Mouse (Mus musculus): ENCODE measurements around the gene Ttll4. TPM values are rescaled to one million over a fixed set of nuclear protein-coding genes. Genes with fewer than 3 reads are reported as not detected.

Gene Ttll4
- total and polyA plus RNA-seq, 2 experiments from 2014 or later: 4.0 to 32.9 TPM

- Histone ChIP-seq H3K9ac (replicated peaks; ENCODE audit: low read length) (no peak overlapping the region), H3K36me3 (ENCODE audit: insufficient read depth, low read length) (peaks cover 50% of the 10 kb centered on the region), H3K4me3 (ENCODE audit: low read length) (no peak overlapping the region), H3K9me3 (ENCODE audit: low read length) (no peaks in the 10 kb centered on the region), H3K4me1 (ENCODE audit: insufficient read depth, low read length) (no peaks in the 10 kb centered on the region), H3K27ac (no peak overlapping the region), H3K27me3 (ENCODE audit: insufficient read depth, low read length) (no peaks in the 10 kb centered on the region), H3K4me2 (ENCODE audit: low read depth, low read length) (no peak overlapping the region)
- no peak for TF ChIP-seq CTCF (IDR thresholded peaks at IDR 0.05; ENCODE audit: low read depth)
- DNase-seq (ENCODE audit: low spot score) (no peak), ATAC-seq (no peak)
- 88% methylated on average over 8 of the region's 8 CpGs for WGBS
Observed at GRCm38 (mm10) chr1:74693891-74694583, 32.5 kb downstream of the Ttll4 start.

GRCm38 (mm10) chr1:74695836-74696235 lies 34.3 kb downstream of the Ttll4 start:
- Histone ChIP-seq H3K4me1 (ENCODE audit: insufficient read depth, low read length) (no peaks in the 10 kb centered on the region), H3K4me2 (ENCODE audit: low read depth, low read length) (no peak overlapping the region), H3K27me3 (ENCODE audit: insufficient read depth, low read length) (no peaks in the 10 kb centered on the region), H3K9ac (replicated peaks; ENCODE audit: low read length) (no peak overlapping the region), H3K36me3 (ENCODE audit: insufficient read depth, low read length) (peaks cover 32% of the 10 kb centered on the region), H3K27ac (no peak overlapping the region), H3K4me3 (ENCODE audit: low read length) (no peak overlapping the region), H3K9me3 (ENCODE audit: low read length) (no peaks in the 10 kb centered on the region)
- WGBS: over 99% methylated on average over 4 of the region's 4 CpGs
- ATAC-seq (no peak), DNase-seq (ENCODE audit: low spot score) (no peak)
- no peak for TF ChIP-seq CTCF (IDR thresholded peaks at IDR 0.05; ENCODE audit: low read depth)

- peaks cover 29% of the 10 kb centered on the region for H3K36me3 ChIP-seq (ENCODE audit: insufficient read depth, low read length)
- no peaks in the 10 kb centered on the region for H3K4me1 ChIP-seq (ENCODE audit: insufficient read depth, low read length)
- H3K9ac ChIP-seq (replicated peaks; ENCODE audit: low read length): no peak overlapping the region
- no peaks in the 10 kb centered on the region for H3K27me3 ChIP-seq (ENCODE audit: insufficient read depth, low read length)
- H3K4me3 ChIP-seq (ENCODE audit: low read length): no peak overlapping the region
- WGBS: 93% methylated on average over 6 of the region's 6 CpGs
- no peak for DNase-seq (ENCODE audit: low spot score)
- no peaks in the 10 kb centered on the region for H3K9me3 ChIP-seq (ENCODE audit: low read length)
- ATAC-seq: no peak
- H3K4me2 ChIP-seq (ENCODE audit: low read depth, low read length): no peak overlapping the region
- no peak overlapping the region for H3K27ac ChIP-seq
- TF ChIP-seq CTCF (IDR thresholded peaks at IDR 0.05; ENCODE audit: low read depth): no peak
Observed at GRCm38 (mm10) chr1:74697416-74697815, 35.9 kb downstream of the Ttll4 start.

- H3K9ac ChIP-seq (replicated peaks; ENCODE audit: low read length): no peak overlapping the region
Observed at GRCm38 (mm10) chr1:74698353-74698752, 36.8 kb downstream of the Ttll4 start.

GRCm38 (mm10) chr1:74698791-74699190 lies 37.2 kb downstream of the Ttll4 start:
- no peak for TF ChIP-seq CTCF (IDR thresholded peaks at IDR 0.05; ENCODE audit: low read depth)
- H3K4me2 ChIP-seq (ENCODE audit: low read depth, low read length): no peak overlapping the region
- no peak overlapping the region for H3K27ac ChIP-seq
- H3K9me3 ChIP-seq (ENCODE audit: low read length): no peaks in the 10 kb centered on the region
- no peak overlapping the region for H3K4me3 ChIP-seq (ENCODE audit: low read length)
- no peak overlapping the region for H3K9ac ChIP-seq (replicated peaks; ENCODE audit: low read length)
- no peaks in the 10 kb centered on the region for H3K4me1 ChIP-seq (ENCODE audit: insufficient read depth, low read length)
- WGBS: 96% methylated on average over 1 of the region's 1 CpGs
- peaks cover 27% of the 10 kb centered on the region for H3K36me3 ChIP-seq (ENCODE audit: insufficient read depth, low read length)
- ATAC-seq (no peak), DNase-seq (ENCODE audit: low spot score) (no peak)
- H3K27me3 ChIP-seq (ENCODE audit: insufficient read depth, low read length): no peaks in the 10 kb centered on the region

More at GRCm38 (mm10) chr1:74698353-74698752, 36.8 kb downstream of the Ttll4 start:
- TF ChIP-seq CTCF (IDR thresholded peaks at IDR 0.05; ENCODE audit: low read depth): no peak
- DNase-seq (ENCODE audit: low spot score) (no peak), ATAC-seq (no peak)
- peaks cover 27% of the 10 kb centered on the region for H3K36me3 ChIP-seq (ENCODE audit: insufficient read depth, low read length)
- WGBS: 100% methylated on average over 1 of the region's 1 CpGs
- no peak overlapping the region for H3K4me3 ChIP-seq (ENCODE audit: low read length)
- no peak overlapping the region for H3K4me2 ChIP-seq (ENCODE audit: low read depth, low read length)
- no peaks in the 10 kb centered on the region for H3K9me3 ChIP-seq (ENCODE audit: low read length)
- H3K27ac ChIP-seq: no peak overlapping the region
- no peaks in the 10 kb centered on the region for H3K4me1 ChIP-seq (ENCODE audit: insufficient read depth, low read length)
- no peaks in the 10 kb centered on the region for H3K27me3 ChIP-seq (ENCODE audit: insufficient read depth, low read length)

- no peak for TF ChIP-seq CTCF (IDR thresholded peaks at IDR 0.05; ENCODE audit: low read depth)
- H3K4me1 ChIP-seq (ENCODE audit: insufficient read depth, low read length): no peaks in the 10 kb centered on the region
- peaks cover 10% of the 10 kb centered on the region; the same call in 1 of the 2 replicates for H3K36me3 ChIP-seq (ENCODE audit: insufficient read depth, low read length)
- DNase-seq (ENCODE audit: low spot score): no peak
- no peak for ATAC-seq
- H3K4me2 ChIP-seq (ENCODE audit: low read depth, low read length): no peak overlapping the region
- no peak overlapping the region for H3K4me3 ChIP-seq (ENCODE audit: low read length)
- no peaks in the 10 kb centered on the region for H3K27me3 ChIP-seq (ENCODE audit: insufficient read depth, low read length)
- no peaks in the 10 kb centered on the region for H3K9me3 ChIP-seq (ENCODE audit: low read length)
- WGBS: 90% methylated on average over 6 of the region's 6 CpGs
- H3K27ac ChIP-seq: no peak overlapping the region
- H3K9ac ChIP-seq (replicated peaks; ENCODE audit: low read length): no peak overlapping the region
Observed at GRCm38 (mm10) chr1:74702142-74702553, 40.6 kb downstream of the Ttll4 start.

- no peaks in the 10 kb centered on the region for H3K36me3 ChIP-seq (ENCODE audit: insufficient read depth, low read length)
Observed at GRCm38 (mm10) chr1:74704156-74704555, 42.6 kb downstream of the Ttll4 start.

More at GRCm38 (mm10) chr1:74704156-74704555, 42.6 kb downstream of the Ttll4 start:
- H3K4me2 ChIP-seq (ENCODE audit: low read depth, low read length): no peak overlapping the region
- H3K4me3 ChIP-seq (ENCODE audit: low read length): no peak overlapping the region
- no peak overlapping the region for H3K27ac ChIP-seq
- TF ChIP-seq CTCF (IDR thresholded peaks at IDR 0.05; ENCODE audit: low read depth): no peak
- H3K9ac ChIP-seq (replicated peaks; ENCODE audit: low read length): no peak overlapping the region
- no peaks in the 10 kb centered on the region for H3K4me1 ChIP-seq (ENCODE audit: insufficient read depth, low read length)
- no peak for ATAC-seq
- DNase-seq (ENCODE audit: low spot score): no peak
- H3K27me3 ChIP-seq (ENCODE audit: insufficient read depth, low read length): no peaks in the 10 kb centered on the region
- 69% methylated on average over 3 of the region's 3 CpGs for WGBS
- no peaks in the 10 kb centered on the region for H3K9me3 ChIP-seq (ENCODE audit: low read length)
